Mouse (Mus musculus) left cerebral cortex, postnatal 14 days (tissue): ENCODE measurements around the gene Susd1. TPM values are rescaled to one million over a fixed set of nuclear protein-coding genes. Genes with fewer than 3 reads are reported as not detected.
A peak's percentile ranks its signal among the peaks of the same experiment; 100 is the strongest.

ENCODE experiments used
- DNase-seq, 2 experiments: peaks; one replicate each; pipeline ENCODE4 v3.0.0; 2021 to 2022; ENCODE audit warnings: low spot score in 2 of 2, mixed read lengths in 1 of 2
- intact Hi-C: fragments of 180-260 bp; cut with DNase I; formaldehyde crosslinking; loops from one replicate; pipeline ENCODE4 v1.15.1; 2025
- total RNA-seq, 2 experiments: library from RNA; stranded (reverse); gene quantifications; 2 replicates each; pipeline ENCODE4 v1.2.3; 2021

Gene Susd1
- total RNA-seq, 2 experiments from 2014 or later = 8.2 to 9.3 TPM

DNA sequence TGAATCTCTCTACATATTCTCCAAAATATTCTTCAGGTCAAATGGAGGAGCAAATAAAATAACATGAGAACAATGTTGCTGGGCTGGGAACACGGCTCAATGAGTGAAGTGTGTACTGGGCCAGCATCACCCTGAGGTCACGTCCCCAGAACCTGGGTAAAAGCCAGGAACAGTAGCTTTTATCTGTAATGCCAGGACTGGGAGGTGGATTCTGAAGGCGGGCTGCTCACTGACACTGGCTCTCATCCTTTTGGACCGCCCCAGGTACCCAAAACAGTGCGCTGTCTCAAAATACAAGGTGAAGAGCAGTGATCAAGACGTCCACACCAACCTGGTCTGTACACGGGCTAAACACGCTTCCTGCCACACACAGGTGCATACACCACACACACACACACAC, 78.5 kb downstream of the Susd1 start:
- intact Hi-C loops = loop anchor here (5.0 kb wide), 1 partner anchor 192 kb away; no protein-coding TSS in a partner anchor

DNA sequence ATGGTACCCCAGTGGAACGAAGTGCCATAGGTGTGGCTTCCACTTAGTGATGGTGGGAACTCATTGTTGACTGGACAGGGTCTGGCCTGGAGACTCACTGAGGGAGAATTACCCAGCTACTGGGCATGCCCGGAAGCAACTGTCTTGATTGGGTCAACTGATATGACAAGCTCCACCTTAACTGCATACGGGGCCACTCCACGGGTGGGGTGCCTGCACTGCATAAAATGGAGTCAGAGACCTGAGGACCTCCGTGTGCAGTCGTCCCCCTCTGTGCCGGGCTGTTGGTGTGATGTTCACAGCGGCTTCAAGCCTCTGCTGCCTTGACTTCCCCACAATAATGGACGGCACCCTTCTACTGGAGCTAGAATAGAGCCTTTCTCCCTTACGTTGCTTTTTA, 79.5 kb downstream of the Susd1 start:
- no peak for DNase-seq
- intact Hi-C loops = no loop called here

More for the DNA sequence above, 78.5 kb downstream of the Susd1 start:
- no peak for DNase-seq

DNA sequence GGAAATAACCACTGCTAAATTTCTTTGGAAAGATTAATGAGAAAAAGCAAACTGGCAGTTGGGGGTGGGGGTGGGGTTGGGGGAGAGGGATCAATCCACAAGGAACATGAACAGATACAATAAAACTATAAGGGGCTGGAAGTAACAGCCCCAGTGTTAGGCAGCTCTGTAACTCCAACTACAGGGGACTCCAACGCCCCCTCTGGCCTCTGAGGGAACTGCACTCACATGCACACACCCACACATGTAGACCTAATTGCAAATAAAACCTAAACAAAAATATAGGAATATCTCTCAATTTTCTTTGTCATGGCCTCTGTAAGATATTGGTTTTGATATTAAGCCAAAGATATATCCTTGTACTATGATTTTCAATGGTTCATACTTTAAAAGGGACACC, 83.0 kb downstream of the Susd1 start:
- intact Hi-C loops = no loop called here
- DNase-seq = no peak

DNA sequence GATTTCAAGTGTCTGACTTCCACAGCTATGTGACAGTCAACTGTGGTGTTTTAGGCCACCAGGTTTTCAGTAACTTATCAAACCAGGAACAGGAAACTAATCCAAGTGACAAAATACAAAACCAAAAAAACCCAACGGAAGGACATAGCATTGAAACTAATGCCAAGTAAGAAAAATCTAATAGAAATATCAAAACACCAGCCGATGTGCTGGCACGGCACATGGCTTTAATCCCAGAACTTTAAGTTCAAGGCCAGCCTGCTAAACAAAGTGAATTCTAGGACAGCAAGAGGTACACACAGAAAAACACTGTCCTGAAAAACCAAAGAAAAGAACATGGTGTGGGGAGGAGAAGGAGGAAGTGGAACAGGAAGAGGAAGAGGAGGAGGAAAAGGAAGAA, 83.8 kb downstream of the Susd1 start:
- no peak for DNase-seq
- intact Hi-C loops = no loop called here

DNA sequence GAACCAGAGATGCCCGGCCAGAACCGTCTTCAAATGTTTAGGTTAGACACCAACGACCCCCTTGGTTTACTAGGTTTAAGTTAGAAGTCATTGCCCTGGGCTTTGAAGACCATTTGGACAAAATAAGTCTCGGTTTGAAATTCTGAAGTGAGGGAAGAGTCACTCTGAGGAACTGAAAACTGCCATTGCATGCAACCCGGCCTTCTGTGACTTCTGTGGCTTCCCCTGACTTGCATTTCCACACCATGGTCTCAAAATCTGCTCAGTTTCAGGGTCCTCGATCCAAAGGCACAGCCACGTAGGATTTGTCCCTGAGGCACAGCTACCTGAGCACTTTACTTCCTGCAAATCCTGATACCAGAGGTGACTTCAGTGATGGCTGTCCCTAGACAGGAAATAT, 86.5 kb downstream of the Susd1 start:
- no peak for DNase-seq
- intact Hi-C loops = no loop called here

DNA sequence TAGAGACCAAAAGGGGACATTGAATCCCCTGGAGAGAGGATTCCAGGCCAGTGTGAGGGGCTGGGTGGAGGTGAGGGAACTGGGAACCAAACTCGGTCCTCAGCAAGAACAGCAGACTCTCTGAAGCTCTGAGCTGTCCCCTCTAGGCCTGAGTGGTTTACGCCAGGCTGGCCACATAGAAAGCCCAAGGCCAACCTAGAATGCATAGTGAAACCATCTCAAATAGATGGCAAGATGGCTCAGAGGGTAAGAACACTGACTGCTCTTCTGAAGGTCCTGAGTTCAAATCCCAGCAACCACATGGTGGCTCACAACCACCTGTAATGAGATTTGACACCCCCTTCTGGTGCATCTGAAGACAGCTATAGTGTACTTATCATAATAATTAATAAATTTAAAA, 88.1 kb downstream of the Susd1 start:
- DNase-seq = no peak
- intact Hi-C loops = no loop called here

DNA sequence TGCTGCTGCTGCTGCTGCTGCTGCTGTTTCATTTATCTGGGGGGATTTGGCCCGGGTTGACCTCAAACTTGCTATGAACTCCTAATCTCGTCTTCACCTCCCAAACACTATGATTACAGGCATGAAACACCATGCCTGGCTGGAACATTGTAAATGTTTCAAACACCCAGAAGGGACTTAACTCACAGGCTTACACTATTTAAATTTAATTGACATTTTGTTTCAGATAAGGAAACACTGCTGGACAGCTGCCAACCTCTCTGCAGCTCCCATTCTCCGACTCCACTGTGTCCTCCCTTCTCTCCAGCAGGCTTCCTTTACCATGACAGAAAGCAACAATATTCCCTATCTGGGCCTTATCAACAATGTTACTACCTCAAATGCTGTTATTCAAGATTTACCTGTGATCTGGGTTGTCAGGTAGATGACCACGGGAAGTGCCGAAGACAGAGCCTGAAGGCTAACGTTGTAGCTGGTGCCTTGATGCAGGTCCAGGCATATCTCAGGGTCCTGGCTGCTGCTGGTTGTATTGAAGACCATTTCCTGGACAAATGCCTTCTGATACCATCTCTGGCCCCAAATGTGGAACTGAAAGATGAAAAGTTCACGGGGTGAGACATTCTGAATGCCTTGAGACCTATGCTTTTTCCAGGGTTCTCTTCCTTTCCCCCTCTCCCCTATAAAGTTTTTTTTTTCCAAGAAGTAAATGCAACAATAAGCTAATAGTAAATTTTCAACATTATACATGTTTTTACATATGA, 88.8 kb downstream of the Susd1 start:
- DNase-seq = no peak
- intact Hi-C loops = no loop called here

DNA sequence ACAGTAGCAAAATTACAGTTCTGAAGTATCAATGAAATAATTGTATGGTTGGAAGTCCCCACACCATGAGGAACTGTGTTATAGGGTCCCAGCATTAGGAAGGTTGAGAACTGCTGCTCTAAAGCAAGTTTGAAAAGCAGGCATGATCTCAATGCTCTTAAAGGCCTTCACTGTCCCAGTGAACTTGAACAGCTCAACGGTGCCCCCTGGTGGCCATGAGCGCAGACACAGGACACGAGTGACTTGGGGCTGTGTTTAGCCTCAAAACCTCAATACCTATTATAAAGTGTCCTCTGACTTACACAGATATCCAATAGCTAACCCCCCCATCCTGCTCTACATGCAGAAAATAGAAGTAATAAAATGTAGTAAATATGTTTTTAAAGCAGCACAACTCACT, 97.7 kb downstream of the Susd1 start:
- intact Hi-C loops = loop anchor here (1.0 kb wide), 1 partner anchor 244 kb away; no protein-coding TSS in a partner anchor
- DNase-seq = peak; percentile 82 to 91

DNA sequence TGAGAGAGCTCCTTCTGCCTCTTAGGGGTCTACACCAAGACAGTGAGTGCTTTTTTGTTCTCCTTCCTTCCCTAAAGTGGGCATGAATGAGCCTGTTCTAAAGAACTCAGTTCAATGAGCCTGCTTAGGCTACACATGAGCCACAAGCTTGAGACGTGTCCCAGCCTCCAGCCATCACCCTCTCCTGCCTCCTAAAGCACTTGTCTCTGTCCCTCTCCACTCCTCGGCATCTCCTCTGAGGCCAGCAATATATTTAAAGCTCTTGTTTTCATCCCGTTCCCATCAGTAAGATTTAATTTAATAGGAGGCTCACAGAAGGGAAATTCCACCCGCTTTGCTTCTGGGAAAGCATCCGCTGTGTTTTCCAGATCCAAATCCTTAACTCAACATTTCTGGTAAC, 98.4 kb downstream of the Susd1 start:
- no peak for DNase-seq
- intact Hi-C loops = loop anchor here (1.0 kb wide), 1 partner anchor 244 kb away; no protein-coding TSS in a partner anchor

DNA sequence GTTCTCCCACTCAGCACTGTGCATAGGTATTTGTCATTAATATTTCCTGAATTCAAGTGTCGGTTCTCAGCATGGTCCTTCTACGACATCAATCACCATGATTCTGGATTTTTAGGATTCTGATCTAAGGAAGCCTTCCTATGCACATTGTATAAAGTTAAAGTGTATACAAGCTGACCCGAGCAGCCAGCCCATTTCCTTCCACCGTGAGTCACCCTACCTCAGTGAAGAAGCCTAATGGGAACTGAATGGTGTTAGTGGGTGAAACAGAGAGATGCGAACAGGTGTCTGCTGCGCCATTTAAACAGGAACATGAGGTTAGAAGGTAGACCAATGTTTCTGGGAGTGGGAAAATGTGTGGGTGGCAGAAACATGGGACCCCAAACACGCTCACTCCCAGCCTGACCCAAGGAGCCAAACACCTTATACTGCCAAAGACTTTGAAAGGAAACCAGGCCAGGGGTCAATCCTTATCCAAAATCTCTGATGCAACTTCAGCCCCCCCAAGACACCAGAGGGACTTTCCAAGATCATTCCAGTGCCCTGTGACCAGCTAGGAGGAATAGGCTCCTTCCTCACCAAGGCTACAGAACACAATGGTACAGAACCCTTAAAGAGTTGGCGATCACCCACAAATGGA, 99.4 kb downstream of the Susd1 start:
- intact Hi-C loops = no loop called here

DNA sequence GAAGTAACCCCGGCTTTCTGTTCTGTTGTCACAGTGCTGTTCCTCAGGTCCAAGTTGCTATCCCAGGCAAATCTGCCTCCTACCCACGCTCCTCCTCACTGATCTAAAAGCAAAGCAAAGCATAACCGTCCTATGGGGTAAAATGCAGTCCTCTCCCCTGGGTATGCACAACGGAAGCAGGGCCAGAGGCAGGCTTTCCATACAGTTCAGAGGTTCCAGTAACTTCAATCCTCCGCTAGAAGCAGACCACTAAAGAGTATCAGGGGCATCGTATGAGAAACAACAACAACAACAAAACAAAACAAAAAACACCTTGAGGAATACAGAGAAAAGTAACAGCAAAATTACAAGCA, 100.9 kb downstream of the Susd1 start:
- intact Hi-C loops = no loop called here
- no peak for DNase-seq

More for the DNA sequence above, 99.4 kb downstream of the Susd1 start:
- no peak for DNase-seq

DNA sequence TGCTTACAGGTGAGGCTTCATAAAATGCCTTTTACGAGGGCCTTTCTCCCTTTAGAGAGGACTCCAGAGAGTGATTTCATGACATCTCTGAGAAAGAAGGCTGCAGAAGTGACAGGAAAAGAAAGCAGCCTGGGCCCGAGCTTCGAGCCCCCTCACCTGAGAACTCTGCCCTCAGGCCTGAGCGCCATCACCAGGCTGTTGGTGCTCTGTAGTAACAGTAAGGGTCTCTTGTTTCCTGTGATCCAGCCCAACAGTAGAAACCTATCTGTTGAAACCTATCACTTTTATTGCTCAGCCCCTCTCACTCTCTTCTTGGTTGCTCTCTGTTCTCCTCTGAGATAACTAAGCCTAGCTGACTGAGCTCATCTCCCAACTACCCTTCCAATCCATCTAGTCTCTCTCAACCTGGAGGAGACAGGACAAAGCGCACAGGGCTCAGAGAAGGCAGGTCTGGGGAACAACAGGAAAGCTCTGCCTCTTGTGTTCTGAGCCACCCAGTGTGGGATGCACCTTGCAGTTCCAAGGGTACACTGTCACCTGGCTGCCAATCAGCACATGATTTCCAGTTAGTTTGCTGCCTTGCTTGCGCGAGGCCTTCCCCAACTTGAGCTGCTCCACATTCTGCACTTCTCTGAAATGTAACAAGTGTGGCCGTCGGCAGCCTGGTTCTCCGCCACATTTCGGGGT, 101.4 kb downstream of the Susd1 start:
- intact Hi-C loops = no loop called here
- no peak for DNase-seq

DNA sequence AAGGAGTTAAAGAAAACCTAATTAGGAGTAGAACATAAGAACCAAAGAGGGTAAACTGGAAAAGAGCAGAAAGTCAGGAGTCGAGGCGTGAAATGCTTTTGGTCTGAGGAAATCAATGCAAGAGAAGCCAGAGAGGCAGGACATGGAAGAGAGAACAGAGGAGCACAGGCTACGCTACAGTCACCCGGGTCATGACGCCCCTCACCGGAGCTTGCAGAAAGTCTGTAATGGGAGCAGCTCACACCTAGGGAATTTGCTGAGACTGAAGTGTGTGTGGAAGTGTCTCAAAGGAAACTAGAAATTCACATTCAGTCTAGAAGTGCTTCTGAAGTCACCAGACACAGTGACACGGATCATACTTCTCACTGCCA, 102.0 kb downstream of the Susd1 start:
- no peak for DNase-seq
- intact Hi-C loops = no loop called here

DNA sequence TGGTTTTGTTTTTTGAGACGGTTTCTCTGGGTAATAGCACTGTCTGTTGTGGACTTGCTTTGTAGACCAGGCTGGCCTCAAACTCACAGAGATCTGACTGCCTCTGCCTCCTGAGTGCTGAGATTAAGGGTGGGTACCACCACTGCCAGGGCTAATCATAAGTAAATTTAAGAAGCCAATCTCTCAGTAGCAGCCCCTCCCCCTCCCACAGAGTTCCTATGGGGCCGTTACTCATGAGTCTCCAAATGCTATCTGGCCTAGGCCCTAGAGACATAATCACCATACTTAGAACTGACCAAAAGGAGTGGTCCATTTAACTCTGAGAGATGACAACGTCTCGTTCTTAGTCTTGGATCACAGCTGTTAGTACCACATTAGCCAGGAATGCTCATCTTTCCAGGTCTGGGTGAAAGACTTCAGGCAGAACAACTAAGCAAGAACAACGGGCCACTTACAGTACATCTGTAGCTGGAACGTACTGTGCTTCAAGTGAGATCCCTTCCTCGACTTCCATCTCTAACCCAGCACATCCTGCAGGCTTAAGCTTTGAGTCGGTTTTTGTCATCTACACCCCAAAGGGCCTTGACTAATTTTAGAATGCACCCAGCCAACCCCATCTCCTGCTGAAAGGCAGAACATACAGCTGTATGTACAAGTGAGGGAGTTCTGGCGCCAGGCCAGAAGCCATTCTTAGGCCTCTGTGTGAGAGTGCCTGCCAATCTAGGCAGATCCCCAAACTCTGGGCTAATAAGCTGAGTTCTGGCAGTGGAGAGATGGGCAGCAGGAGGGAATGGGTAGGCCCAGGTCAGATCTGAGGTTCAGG, 102.6 kb downstream of the Susd1 start:
- intact Hi-C loops = no loop called here
- peak; percentile 57 to 66 for DNase-seq

DNA sequence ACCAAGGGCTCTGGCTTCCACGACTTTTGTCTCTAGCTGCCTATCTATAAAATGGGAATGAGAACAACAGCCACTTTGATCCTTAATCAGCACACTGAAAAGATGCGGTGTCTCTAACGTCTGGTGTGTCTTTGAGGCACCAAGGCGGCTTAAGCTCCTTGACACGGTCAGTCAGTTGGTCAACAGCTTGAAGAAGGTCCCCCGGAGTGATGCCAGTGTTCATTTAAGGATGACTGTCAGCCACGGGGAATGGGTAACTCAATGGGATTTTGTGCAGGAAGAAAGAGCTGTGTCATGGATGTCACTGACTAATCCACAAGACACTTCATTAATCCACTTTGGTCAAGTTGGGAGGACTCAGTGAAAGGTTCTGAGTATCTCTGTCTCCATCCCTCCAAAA, 103.3 kb downstream of the Susd1 start:
- DNase-seq = no peak
- intact Hi-C loops = no loop called here

DNA sequence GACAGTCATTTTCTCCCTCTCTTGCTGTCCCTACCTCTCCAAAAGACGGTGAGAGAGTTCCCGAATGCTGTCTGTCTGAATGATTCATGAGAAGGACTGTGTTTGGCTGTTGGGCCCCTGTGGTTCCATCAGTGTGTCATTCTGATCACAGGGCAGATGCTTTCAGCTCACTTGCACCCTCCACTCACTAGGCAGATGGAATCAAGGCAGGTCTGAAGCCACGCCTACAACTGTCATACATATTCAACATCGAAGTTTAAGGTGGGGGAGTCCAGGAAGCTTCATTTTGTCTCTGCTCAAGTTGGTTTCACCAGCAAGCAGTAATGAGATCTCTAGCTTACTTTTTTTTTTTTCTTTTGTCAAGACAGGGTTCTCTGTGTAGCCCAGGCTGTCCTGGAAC, 104.2 kb downstream of the Susd1 start:
- no peak for DNase-seq
- intact Hi-C loops = no loop called here

DNA sequence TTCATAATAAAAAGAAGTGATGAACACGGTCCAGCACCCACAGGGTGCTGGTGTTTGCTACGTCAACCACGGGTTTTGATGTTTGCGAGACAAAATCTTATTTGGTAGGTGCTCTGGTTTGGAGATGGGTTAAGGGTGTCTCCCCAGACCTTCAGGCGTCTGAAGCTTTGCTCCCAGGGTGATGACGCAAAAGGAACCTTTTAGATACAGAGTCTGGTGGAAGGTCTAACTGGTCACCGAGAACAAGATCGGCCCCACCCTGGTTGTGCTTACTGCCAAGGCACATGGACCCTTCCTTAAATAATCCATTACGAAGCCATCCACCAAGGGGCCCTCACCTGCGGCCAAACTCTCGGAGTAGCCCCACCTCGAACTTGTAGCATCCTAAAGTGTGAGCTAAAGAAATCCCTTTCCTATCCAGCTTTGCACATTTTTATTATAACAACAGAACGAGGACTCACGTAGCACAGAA, 105.0 kb downstream of the Susd1 start:
- intact Hi-C loops = no loop called here
- DNase-seq = no peak

DNA sequence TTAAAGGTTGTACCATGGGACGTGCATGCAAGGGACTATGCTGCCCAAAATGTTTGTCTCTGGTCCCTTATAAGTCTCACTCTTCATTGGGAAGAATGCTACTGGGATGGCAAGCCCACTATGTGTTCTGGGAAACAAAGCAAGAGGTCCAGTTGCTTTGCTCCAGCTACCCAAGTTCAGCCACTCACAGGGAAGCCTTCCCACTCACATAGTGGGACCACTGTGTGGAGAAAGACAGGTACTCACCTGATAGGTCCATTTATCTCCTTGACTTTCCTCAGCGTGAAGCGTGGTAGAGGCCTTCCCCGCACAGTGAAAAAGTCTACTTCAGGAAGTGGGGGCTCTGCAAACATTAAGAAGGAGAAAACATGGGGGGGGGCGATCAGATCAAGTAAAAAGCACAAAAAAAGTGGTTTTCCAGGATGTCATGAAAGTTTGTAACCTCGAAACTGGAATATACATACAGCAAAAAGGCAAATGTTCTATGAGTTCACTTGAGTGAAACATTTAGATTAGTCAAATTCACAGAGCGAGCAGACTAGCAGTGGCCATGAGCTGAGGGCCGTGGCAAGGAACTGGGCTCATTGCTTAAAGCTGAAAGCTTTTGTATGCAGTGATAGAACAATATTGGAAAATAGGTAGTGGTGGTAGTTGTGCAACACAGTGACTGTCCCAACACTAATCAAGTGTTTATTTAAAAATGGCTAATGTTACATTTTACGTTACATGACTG, 105.6 kb downstream of the Susd1 start:
- intact Hi-C loops = no loop called here
- no peak for DNase-seq

DNA sequence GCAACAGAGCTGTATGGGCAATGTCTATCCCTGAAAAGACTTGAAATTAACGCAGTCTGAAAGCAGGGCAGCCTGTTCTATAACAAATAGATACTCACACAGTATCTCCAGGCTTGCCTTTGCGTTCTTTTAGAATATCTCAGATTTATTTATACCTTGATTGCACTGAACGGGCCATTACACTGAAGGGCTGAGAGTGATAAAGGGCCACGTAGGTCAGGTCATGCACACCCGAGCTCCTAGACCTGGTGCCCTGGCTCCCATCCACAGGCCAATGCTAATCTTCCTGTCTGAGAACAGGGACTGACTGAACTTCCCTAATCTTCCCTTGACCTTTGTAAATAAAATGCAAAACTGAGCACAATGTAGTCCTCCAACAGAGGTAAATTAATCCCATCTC, 106.3 kb downstream of the Susd1 start:
- no peak for DNase-seq
- intact Hi-C loops = no loop called here
